Mouse (Mus musculus): ENCODE results near the gene Dner.

DNA sequence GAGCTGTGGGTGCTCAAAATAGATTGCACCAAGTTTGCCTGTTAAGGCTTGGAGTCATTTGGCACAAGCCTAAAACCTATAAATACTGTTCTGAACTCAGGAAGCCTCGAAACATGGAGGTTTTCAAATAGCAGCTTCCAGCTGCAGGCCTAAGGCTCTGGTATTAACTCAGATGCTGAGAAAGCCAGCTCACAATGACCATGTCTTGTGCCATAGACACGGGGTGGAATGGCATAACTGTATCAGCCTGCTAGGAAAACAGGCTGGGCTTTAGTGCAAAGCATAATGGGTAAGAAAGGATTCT lies 146.0 kb downstream of the Dner start:
- TF ChIP-seq ZNF384 (IDR thresholded peaks at IDR 0.05; ENCODE audit: low read depth, low read length) (no peak), ZC3H11A (IDR thresholded peaks at IDR 0.05; ENCODE audit: borderline replicate concordance, low read depth, low read length) (no peak), CHD2 (IDR thresholded peaks at IDR 0.05; ENCODE audit: low read depth, low read length) (no peak), MAFK (IDR thresholded peaks at IDR 0.05; ENCODE audit: insufficient read depth, low read depth, low read length) (no peak), HCFC1 (IDR thresholded peaks at IDR 0.05; ENCODE audit: borderline replicate concordance, insufficient read depth, low read length) (no peak)

Measured in ES-E14 (cell line).